Mouse (Mus musculus) testis, adult 2 months (tissue): ENCODE data around the gene Ahdc1.
"Not testable (repeated sequence)": the region's sequence is repeated elsewhere in the genome, so short reads cannot be mapped to it uniquely, and the experiment has no call there.

Experiments
- CTCF ChIP-seq: fragments of 200-500 bp; IDR thresholded peaks from 2 replicates; pipeline ENCODE4 v1.5.1; 2012; ENCODE audit warnings: low read depth, mild to moderate bottlenecking, inconsistent platforms, low read length, moderate library complexity; ENCODE audit not compliant: control insufficient read depth, insufficient read depth, insufficient replicate concordance
- POLR2A ChIP-seq: fragments of 200-500 bp; IDR thresholded peaks from 2 replicates; pipeline ENCODE4 v1.6.1; 2012; ENCODE audit warnings: low read depth, mild to moderate bottlenecking, inconsistent platforms, low read length, moderate library complexity; ENCODE audit not compliant: control insufficient read depth

DNA sequence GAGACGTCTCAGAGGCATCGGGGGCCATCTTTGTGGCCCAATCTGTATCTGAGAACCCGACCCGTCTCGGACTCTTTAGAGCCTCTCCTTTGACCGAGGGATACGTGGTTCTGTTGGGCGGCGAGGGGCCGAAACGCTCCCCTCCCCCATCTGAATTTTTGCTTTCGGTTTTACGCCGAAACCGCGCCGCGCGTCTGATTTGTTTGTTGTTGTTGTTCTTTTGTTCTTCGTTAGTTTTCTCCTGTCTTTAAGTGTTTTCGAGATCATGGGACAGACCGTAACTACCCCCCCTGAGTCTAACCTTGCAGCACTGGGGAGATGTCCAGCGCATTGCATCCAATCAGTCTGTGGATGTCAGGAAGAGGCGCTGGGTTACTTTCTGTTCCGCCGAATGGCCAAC, 85.6 kb downstream of the Ahdc1 start:
- not testable (repeated sequence) for TF ChIP-seq CTCF, POLR2A
